Mouse (Mus musculus): ENCODE measurements at regions not wholly inside any gene's neighbourhood (a gene's known extent, or its start where the extent isn't known, plus 50 kb on each side); places are given as distances from the start of the nearest gene placed in this dataset.

DNA sequence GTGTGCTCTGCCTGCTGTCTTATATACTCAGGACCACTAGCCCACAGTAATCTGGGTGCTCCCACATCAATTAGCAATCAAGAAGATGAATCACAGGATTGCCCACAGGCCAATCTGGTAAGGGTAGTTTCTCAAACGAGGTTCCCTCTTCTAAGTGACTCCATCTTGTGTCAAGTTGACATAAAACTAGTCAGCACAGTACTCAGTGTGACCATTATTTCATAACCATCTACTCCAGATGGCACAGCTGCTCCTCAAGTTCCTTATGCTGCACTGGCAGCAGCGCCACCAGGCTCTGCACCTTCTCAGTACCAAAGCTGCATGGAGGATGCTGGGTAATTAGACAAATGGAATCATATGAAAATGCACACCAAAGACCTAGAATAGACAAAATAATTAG is 175.6 kb upstream of the B3galt2 start:
- H3K36me3 ChIP-seq (ENCODE audit: control insufficient read depth, insufficient read depth), result no peaks in the 10 kb centered on the region
- no peaks in the 10 kb centered on the region for H3K4me1 ChIP-seq (replicated peaks; ENCODE audit: control insufficient read depth, insufficient read depth, low read length)
- ATAC-seq, result no peak
- no peaks in the 10 kb centered on the region for H3K9me3 ChIP-seq (ENCODE audit: control insufficient read depth, low read length)
- no peak overlapping the region for H3K4me2 ChIP-seq (ENCODE audit: low read length)
- H3K4me3 ChIP-seq (replicated peaks; ENCODE audit: low read length), result no peak overlapping the region
- no peak overlapping the region for H3K9ac ChIP-seq (replicated peaks; ENCODE audit: low read depth, low read length)
- WGBS, result 75% methylated on average over 2 of the region's 2 CpGs
- H3K27ac ChIP-seq (ENCODE audit: low read length), result no peak overlapping the region
- no peaks in the 10 kb centered on the region for H3K27me3 ChIP-seq (replicated peaks; ENCODE audit: control insufficient read depth, insufficient read depth, low read length)

DNA sequence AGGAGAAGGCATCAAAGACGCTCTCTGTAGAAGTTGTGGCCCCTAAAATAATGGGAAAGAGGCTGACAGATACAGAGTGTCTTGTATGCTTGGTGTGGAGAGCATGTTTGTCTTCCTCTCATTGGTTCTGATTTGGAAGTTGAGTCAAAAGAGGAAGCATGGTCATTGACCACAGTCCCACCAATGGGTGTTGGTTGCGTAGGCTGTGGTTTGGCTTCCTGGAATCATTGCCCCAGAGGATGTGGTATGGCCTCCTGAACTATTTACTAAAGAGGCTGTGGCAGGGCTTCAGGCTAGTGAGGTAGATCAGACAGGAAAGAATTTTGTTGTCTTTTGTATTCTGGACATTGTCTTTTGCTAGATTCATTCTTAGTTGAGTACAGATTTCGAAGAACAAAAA is 174.4 kb upstream of the B3galt2 start:
- no peak overlapping the region for H3K9ac ChIP-seq (replicated peaks; ENCODE audit: low read depth, low read length)
- no peak overlapping the region for H3K4me2 ChIP-seq (ENCODE audit: low read length)
- no peaks in the 10 kb centered on the region for H3K36me3 ChIP-seq (ENCODE audit: control insufficient read depth, insufficient read depth)
- H3K4me3 ChIP-seq (replicated peaks; ENCODE audit: low read length), result no peak overlapping the region
- no peaks in the 10 kb centered on the region for H3K9me3 ChIP-seq (ENCODE audit: control insufficient read depth, low read length)
- no peaks in the 10 kb centered on the region for H3K27me3 ChIP-seq (replicated peaks; ENCODE audit: control insufficient read depth, insufficient read depth, low read length)
- WGBS, result 89% methylated on average over 3 of the region's 3 CpGs
- no peak overlapping the region for H3K27ac ChIP-seq (ENCODE audit: low read length)
- no peaks in the 10 kb centered on the region for H3K4me1 ChIP-seq (replicated peaks; ENCODE audit: control insufficient read depth, insufficient read depth, low read length)
- ATAC-seq, result no peak

DNA sequence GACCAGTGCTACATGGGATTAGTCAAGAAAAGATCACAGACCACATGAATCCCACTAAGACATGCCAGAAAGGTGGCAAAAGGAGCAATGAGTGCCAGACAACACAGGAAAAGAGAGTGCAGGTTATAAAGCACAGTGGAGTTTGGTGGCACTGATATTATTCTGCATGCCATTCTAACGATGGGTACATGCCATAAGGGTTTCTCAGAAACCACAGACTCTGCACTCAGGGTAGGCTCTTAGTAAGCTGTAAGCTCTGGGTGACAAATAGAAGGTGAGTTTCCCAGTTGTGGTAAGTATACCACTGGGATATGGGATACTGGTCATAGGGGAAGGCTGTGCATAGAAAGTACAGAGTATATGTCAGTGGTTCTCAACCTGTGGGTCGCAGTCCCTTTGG is 165.1 kb upstream of the B3galt2 start:
- H3K9ac ChIP-seq (replicated peaks; ENCODE audit: low read depth, low read length), result no peak overlapping the region
- no peak overlapping the region for H3K27ac ChIP-seq (ENCODE audit: low read length)
- H3K4me3 ChIP-seq (replicated peaks; ENCODE audit: low read length), result no peak overlapping the region
- no peaks in the 10 kb centered on the region for H3K4me1 ChIP-seq (replicated peaks; ENCODE audit: control insufficient read depth, insufficient read depth, low read length)
- no peaks in the 10 kb centered on the region for H3K9me3 ChIP-seq (ENCODE audit: control insufficient read depth, low read length)
- no peaks in the 10 kb centered on the region for H3K36me3 ChIP-seq (ENCODE audit: control insufficient read depth, insufficient read depth)
- ATAC-seq, result no peak
- H3K4me2 ChIP-seq (ENCODE audit: low read length), result no peak overlapping the region
- WGBS, result 96% methylated on average over 2 of the region's 2 CpGs
- no peaks in the 10 kb centered on the region for H3K27me3 ChIP-seq (replicated peaks; ENCODE audit: control insufficient read depth, insufficient read depth, low read length)

DNA sequence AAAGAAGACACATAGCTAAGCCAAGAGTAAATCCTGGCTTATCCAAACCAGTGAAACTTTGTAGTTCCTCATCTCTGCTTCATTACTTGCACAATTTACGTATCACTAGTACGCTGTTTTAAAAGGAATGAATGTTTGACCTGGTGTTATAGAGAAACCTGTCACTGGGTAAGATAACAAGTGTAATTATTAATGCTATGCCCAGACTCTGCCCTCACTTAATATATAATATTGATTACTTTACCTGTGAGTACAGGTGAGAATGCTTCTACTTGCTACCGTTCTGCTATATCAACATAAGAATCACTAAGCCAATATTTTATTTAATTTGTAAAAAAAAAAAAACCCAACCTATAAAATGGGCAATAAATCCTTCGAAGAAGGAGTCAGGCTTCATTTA is 157.1 kb upstream of the B3galt2 start:
- ATAC-seq, result no peak
- Histone ChIP-seq H3K27me3 (replicated peaks; ENCODE audit: control insufficient read depth, insufficient read depth, low read length) (no peaks in the 10 kb centered on the region), H3K9ac (replicated peaks; ENCODE audit: low read depth, low read length) (no peak overlapping the region), H3K9me3 (ENCODE audit: control insufficient read depth, low read length) (no peaks in the 10 kb centered on the region), H3K27ac (ENCODE audit: low read length) (no peak overlapping the region), H3K4me3 (replicated peaks; ENCODE audit: low read length) (no peak overlapping the region), H3K36me3 (ENCODE audit: control insufficient read depth, insufficient read depth) (no peaks in the 10 kb centered on the region), H3K4me1 (replicated peaks; ENCODE audit: control insufficient read depth, insufficient read depth, low read length) (no peaks in the 10 kb centered on the region), H3K4me2 (ENCODE audit: low read length) (no peak overlapping the region)
- WGBS, result 96% methylated on average over 4 of the region's 4 CpGs

DNA sequence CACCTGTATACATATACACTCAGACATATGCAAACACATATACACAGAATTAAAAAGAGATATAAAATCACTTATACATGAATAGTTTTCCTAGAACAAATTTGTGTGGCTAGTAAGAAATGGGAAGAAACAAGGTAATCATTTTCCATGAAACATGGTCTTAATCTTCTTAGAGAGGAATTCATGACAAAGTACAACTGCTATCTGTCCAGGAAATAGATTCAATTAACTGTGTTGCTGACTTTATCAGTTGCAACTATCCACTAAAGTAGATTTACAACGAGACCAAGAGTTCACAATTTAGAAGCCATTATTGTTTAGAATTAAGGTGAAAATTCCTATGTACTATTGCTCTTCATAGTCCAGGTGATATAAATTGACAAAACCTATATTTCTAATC is 155.5 kb upstream of the B3galt2 start:
- H3K27ac ChIP-seq (ENCODE audit: low read length), result no peak overlapping the region
- H3K36me3 ChIP-seq (ENCODE audit: control insufficient read depth, insufficient read depth), result no peaks in the 10 kb centered on the region
- 94% methylated on average over 1 of the region's 1 CpGs for WGBS

DNA sequence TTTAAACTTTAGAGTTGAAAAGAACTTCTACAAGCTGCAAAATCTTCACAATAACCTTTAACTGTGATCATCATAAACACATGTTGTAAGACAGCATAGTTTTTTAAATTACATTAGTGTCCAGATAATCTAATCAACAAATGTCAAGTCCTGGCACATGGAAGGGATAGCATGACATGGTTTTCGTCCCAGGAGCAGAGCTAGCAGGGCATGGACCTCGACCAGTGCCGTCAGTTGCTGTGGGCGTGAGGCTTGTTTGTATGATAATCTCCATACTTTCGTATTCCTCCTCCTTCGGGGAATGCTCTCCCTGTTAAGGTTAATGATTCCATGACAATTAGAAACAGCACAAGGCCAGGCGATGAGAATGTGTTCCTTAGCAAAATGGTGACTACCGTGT is 143.4 kb upstream of the B3galt2 start:
- Histone ChIP-seq H3K9me3 (ENCODE audit: control insufficient read depth, low read length) (no peaks in the 10 kb centered on the region), H3K27me3 (replicated peaks; ENCODE audit: control insufficient read depth, insufficient read depth, low read length) (no peaks in the 10 kb centered on the region), H3K36me3 (ENCODE audit: control insufficient read depth, insufficient read depth) (no peaks in the 10 kb centered on the region), H3K4me1 (replicated peaks; ENCODE audit: control insufficient read depth, insufficient read depth, low read length) (no peaks in the 10 kb centered on the region), H3K4me3 (replicated peaks; ENCODE audit: low read length) (no peak overlapping the region), H3K4me2 (ENCODE audit: low read length) (no peak overlapping the region), H3K9ac (replicated peaks; ENCODE audit: low read depth, low read length) (no peak overlapping the region), H3K27ac (ENCODE audit: low read length) (no peak overlapping the region)
- ATAC-seq, result no peak
- 84% methylated on average over 8 of the region's 8 CpGs for WGBS

More for the DNA sequence above, 155.5 kb upstream of the B3galt2 start:
- Histone ChIP-seq H3K27me3 (replicated peaks; ENCODE audit: control insufficient read depth, insufficient read depth, low read length) (no peaks in the 10 kb centered on the region), H3K9me3 (ENCODE audit: control insufficient read depth, low read length) (no peaks in the 10 kb centered on the region), H3K4me3 (replicated peaks; ENCODE audit: low read length) (no peak overlapping the region), H3K9ac (replicated peaks; ENCODE audit: low read depth, low read length) (no peak overlapping the region), H3K4me2 (ENCODE audit: low read length) (no peak overlapping the region), H3K4me1 (replicated peaks; ENCODE audit: control insufficient read depth, insufficient read depth, low read length) (no peaks in the 10 kb centered on the region)
- no peak for ATAC-seq

DNA sequence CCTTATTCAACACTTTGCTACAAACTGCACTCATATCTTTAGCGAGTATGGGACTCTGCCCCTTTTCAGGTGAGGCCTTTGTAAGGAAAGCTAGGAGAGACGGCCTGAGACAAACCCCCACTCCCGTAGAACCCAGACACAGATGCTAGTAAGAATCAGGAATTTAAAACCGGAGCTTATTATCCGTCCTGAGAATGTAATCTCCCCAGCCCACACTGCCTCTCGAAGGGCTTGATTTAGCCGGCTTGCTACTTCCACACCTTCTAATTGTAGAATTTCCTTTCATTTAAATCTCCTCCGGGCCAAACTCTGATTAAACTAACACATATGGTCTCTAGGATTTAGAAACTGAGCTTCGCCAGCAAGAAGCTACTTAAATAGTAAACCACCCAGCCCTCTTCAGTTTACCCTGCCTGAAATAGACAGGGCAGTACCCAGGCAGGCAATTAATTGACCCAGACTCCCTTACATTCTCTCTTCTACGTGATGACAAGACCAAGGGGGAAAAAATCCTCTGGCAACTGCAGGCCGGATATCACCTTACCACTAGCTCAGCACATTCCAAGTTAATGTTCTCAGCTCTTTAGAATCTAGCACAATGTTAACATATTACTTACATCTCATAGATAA is 136.9 kb upstream of the B3galt2 start:
- no peak overlapping the region for H3K27ac ChIP-seq (ENCODE audit: low read length)
- H3K9ac ChIP-seq (replicated peaks; ENCODE audit: low read depth, low read length), result no peak overlapping the region
- H3K36me3 ChIP-seq (ENCODE audit: control insufficient read depth, insufficient read depth), result no peaks in the 10 kb centered on the region
- no peak overlapping the region for H3K4me2 ChIP-seq (ENCODE audit: low read length)
- 66% methylated on average over 11 of the region's 11 CpGs for WGBS
- no peaks in the 10 kb centered on the region for H3K4me1 ChIP-seq (replicated peaks; ENCODE audit: control insufficient read depth, insufficient read depth, low read length)
- no peaks in the 10 kb centered on the region for H3K27me3 ChIP-seq (replicated peaks; ENCODE audit: control insufficient read depth, insufficient read depth, low read length)
- ATAC-seq, result no peak
- no peaks in the 10 kb centered on the region for H3K9me3 ChIP-seq (ENCODE audit: control insufficient read depth, low read length)
- H3K4me3 ChIP-seq (replicated peaks; ENCODE audit: low read length), result no peak overlapping the region

DNA sequence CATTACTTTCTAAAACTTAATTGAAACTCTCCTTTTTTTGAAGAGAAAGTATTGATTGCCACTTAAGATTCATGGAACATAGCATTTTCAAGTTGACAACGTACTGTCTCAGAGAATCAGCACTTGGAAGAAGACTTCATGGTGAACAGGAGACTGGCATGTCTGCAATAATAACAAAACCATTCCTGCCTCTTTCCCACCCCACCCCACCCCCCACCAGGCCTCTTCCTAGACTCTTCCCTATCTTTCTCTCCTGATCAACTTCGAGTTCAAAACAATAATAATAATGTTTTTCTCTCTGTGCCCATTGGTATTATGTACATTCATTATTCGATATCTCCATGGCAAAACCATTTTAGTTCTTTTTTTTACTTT is 136.4 kb upstream of the B3galt2 start:
- Histone ChIP-seq H3K4me1 (replicated peaks; ENCODE audit: control insufficient read depth, insufficient read depth, low read length) (no peaks in the 10 kb centered on the region), H3K9me3 (ENCODE audit: control insufficient read depth, low read length) (no peaks in the 10 kb centered on the region), H3K27ac (ENCODE audit: low read length) (no peak overlapping the region), H3K27me3 (replicated peaks; ENCODE audit: control insufficient read depth, insufficient read depth, low read length) (no peaks in the 10 kb centered on the region), H3K36me3 (ENCODE audit: control insufficient read depth, insufficient read depth) (no peaks in the 10 kb centered on the region), H3K4me3 (replicated peaks; ENCODE audit: low read length) (no peak overlapping the region), H3K4me2 (ENCODE audit: low read length) (no peak overlapping the region), H3K9ac (replicated peaks; ENCODE audit: low read depth, low read length) (no peak overlapping the region)
- WGBS, result 79% methylated on average over 3 of the region's 3 CpGs
- no peak for ATAC-seq

DNA sequence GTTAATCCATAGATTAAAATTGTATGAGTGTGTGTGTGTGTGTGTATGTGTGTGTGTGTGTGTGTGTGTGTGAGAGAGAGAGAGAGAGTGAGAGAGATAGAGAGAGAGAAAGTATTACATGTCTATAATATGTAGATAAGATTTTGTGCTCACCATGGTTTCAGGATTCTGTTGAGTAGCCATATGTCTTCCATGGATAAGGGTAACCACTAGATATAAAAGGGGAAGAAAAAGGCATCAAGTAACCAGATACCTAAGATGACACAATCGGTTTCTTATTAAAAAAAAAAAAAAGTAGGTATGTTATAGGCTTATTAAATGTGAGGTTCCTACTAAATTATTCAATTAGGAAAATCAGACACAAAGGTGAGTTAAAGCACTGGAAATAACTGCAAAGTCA is 135.1 kb upstream of the B3galt2 start:
- Histone ChIP-seq H3K36me3 (ENCODE audit: control insufficient read depth, insufficient read depth) (no peaks in the 10 kb centered on the region), H3K4me1 (replicated peaks; ENCODE audit: control insufficient read depth, insufficient read depth, low read length) (no peaks in the 10 kb centered on the region), H3K27me3 (replicated peaks; ENCODE audit: control insufficient read depth, insufficient read depth, low read length) (no peaks in the 10 kb centered on the region), H3K4me2 (ENCODE audit: low read length) (no peak overlapping the region), H3K27ac (ENCODE audit: low read length) (no peak overlapping the region), H3K4me3 (replicated peaks; ENCODE audit: low read length) (no peak overlapping the region), H3K9me3 (ENCODE audit: control insufficient read depth, low read length) (no peaks in the 10 kb centered on the region), H3K9ac (replicated peaks; ENCODE audit: low read depth, low read length) (no peak overlapping the region)
- WGBS, result 100% methylated on average over 1 of the region's 1 CpGs
- no peak for ATAC-seq

DNA sequence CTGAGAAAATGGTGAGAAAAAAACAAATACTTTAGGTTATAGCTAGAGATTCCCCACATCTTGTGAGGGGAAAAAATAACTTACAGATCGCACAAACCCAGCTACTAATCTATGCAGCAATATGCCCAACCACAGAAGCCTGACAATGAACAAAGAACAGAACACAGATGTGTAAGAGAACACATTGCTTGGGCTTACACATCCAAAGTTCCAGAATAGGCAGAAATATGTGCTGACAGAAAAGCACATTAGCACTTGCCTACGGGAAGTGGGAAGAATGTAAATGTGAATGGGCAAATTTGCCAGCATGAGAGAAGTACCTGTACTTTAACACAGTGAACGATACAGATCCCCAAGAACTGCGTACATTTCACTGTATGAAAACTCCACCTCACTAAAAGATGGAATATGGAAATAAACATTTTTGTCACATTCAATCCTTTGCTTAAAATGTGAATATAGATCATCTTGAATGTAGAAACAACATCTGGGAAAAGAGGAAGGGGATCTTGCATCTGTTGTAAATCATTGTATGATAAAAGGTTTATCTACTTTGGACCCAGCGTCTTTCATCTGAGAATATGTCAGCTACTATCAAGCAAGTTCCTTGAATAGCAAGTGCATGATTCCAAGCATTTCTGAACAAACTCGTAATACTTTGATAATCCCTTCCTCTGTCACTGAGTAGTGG is 116.5 kb upstream of the B3galt2 start:
- no peak overlapping the region for H3K4me3 ChIP-seq (replicated peaks; ENCODE audit: low read length)
- no peak overlapping the region for H3K27ac ChIP-seq (ENCODE audit: low read length)
- no peaks in the 10 kb centered on the region for H3K4me1 ChIP-seq (replicated peaks; ENCODE audit: control insufficient read depth, insufficient read depth, low read length)
- no peak overlapping the region for H3K4me2 ChIP-seq (ENCODE audit: low read length)
- H3K9me3 ChIP-seq (ENCODE audit: control insufficient read depth, low read length), result no peaks in the 10 kb centered on the region
- H3K27me3 ChIP-seq (replicated peaks; ENCODE audit: control insufficient read depth, insufficient read depth, low read length), result no peaks in the 10 kb centered on the region
- no peak for ATAC-seq
- 88% methylated on average over 6 of the region's 6 CpGs for WGBS
- H3K36me3 ChIP-seq (ENCODE audit: control insufficient read depth, insufficient read depth), result no peaks in the 10 kb centered on the region
- H3K9ac ChIP-seq (replicated peaks; ENCODE audit: low read depth, low read length), result no peak overlapping the region
